Mouse (Mus musculus) embryonic fibroblast, embryonic 13.5 days (primary cell): ENCODE measurements around the gene Mafg. TPM values are rescaled to one million over a fixed set of nuclear protein-coding genes. Genes with fewer than 3 reads are reported as not detected.

Experiments
- H3K27ac ChIP-seq: 2 replicates; pipeline ENCODE4 v1.5.1; 2012; ENCODE audit warnings: low read length, control low read depth, inconsistent platforms; ENCODE audit not compliant: insufficient read depth
- H3K4me1 ChIP-seq: 2 replicates; pipeline ENCODE4 v1.6.1; 2011; ENCODE audit warnings: low read length; ENCODE audit not compliant: control insufficient read depth, insufficient read depth
- H3K4me3 ChIP-seq: 2 replicates; pipeline ENCODE4 v1.5.1; 2011; ENCODE audit warnings: mild to moderate bottlenecking, control low read depth, low read length; ENCODE audit not compliant: insufficient read depth
- CTCF ChIP-seq: IDR thresholded peaks from 2 replicates; pipeline ENCODE4 v1.5.1; 2011; ENCODE audit warnings: mild to moderate bottlenecking, control low read depth, low read length, moderate library complexity, borderline replicate concordance; ENCODE audit not compliant: insufficient read depth
- POLR2A ChIP-seq: IDR thresholded peaks from 2 replicates; pipeline ENCODE4 v1.6.1; 2011; ENCODE audit warnings: low read depth, mild to moderate bottlenecking, control low read depth, low read length, moderate library complexity
- polyA plus RNA-seq: library from polyadenylated mRNA; stranded (reverse); fragments of >200 nt; gene quantifications from 2 replicates; pipeline ENCODE4 v1.2.4, GENCODE M21; 2011; ENCODE audit warnings: low read depth; ENCODE audit not compliant: missing spikeins, insufficient read length

The Mafg gene
- polyA plus RNA-seq, 1 experiment, result 39.4 TPM

DNA sequence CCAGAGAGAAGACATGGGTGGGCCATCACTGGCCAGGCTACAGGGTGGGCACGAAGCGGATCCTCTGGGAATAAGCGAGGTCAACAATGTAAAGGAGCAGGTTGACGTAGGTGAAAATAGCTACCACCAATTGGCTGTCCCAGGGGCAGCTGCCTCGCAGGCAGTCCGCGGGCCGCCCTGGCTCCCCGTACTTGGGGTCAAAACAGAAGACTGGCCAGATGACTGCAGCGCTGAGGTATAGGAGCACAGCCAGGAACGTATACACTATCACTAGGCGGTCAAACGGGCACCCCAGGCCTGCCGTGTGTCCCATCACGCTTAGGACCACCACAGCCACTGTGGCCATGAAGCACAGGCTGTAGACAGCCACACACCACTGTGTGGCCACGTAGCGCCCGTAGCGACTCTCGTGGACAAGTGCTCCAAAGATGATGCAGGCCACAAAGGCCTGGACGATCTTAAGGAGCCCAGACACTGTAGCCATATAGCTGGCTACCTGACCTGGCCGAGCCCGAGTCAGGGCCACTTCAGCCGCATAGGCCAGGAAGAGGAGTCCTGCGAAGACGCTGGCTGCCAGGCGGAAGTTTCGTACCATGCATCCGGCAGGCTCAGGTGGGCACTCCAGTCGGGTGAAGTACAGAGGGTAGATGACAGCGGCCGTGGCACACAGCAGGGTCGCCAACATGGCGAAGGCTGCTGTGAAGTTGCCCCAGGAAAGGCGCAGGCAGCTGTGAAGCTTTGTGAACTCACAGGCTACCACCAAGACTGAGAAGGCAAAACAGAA is 13.8 kb upstream of the Mafg start:
- no peak for TF ChIP-seq CTCF
- no peak for TF ChIP-seq POLR2A
- peaks cover 3% of the 10 kb centered on the region for H3K4me1 ChIP-seq
- H3K4me3 ChIP-seq, result no peak overlapping the region
- no peak overlapping the region for H3K27ac ChIP-seq

DNA sequence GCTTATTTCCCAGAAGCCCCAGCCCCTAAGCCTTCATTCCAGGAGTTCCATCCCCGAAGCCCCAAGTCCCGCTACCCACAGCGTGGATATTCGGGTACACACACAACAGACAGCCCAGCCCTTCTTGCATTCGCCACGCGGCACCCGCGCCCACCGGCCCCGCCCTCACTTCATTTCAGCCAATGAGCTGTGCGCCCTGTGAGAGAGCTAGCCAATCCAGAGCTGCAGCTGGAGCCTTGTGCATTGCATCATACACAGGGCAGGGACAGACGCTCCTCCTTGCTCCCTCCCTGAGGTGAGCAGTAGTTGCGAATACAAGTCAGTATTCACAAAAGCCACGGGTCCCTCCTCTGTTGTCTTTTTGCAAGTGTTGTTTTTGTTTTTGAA is 10.2 kb upstream of the Mafg start, which contains the start of gene Pycr1:
Pycr1 (minus strand) TSS at position 169 of the 387 bp plus-strand sequence.
- H3K4me3 ChIP-seq, result peak within 1 kb of the TSS; percentile 56
- H3K4me1 ChIP-seq, result peaks cover 3% of the 10 kb centered on the region
- 0 out of 2 replicates have a peak within 1 kb of the TSS, but pooled peaks have one; percentile 19 for H3K27ac ChIP-seq
- TF ChIP-seq CTCF (no peak), POLR2A (peak; percentile 85)

DNA sequence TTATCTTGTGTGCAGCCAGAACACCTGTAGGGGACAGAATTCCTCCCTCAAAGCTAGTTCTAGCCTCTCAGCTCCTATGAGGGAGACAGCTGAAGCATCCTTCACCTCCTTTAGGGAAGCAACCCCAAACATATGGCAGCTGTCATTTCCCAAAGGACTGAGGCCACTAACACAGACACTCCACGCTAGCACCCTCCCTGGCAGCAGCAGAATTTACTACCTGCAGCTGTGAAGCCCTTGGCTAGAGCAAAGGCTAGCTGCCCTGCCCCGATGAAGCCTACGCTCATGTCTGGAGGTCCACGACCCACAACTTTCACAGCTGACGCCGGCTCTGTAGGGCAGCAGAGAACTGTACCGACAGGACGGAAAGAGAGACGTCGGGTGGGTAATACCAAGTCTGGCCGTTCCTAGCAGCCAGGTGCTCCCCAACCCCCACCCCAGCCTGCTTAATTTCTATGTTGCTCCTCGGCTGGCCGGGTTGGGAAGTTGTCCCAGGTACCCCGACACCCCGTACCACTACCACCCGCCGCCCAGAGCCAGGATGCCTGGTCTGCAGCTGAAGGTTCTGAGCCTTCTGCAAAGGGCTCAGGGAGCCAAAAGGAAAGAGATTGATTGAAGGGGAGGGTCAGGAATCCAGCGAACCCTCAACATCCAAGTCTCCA is 9.7 kb upstream of the Mafg start:
- peak; percentile 24; the same call in 1 of the 2 replicates for TF ChIP-seq POLR2A
- no peak for TF ChIP-seq CTCF
- Histone ChIP-seq H3K27ac (no peak overlapping the region), H3K4me3 (peak overlapping the region; percentile 56), H3K4me1 (peaks cover 3% of the 10 kb centered on the region)

DNA sequence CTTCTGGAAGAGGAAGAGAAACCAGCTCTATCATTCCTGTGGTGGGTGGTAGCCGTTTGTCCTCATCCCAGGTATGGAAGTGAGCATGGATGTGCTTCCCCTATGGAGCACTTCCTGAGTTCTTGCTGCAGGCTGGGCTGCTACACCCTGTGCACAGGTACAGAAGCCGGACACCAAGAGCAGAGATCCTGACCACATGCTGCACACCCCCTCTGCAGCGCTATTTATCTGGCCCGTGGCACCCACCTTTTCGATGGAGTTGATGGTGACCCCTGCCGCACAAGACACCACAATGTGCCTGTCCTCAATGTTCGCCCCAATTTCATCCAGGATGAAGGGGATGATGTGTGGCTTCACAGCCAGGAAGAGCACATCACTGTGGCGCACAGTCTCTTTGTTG is 8.5 kb upstream of the Mafg start:
- TF ChIP-seq CTCF, result no peak
- no peak for TF ChIP-seq POLR2A
- Histone ChIP-seq H3K27ac (no peak overlapping the region), H3K4me3 (no peak overlapping the region), H3K4me1 (peaks cover 3% of the 10 kb centered on the region)

DNA sequence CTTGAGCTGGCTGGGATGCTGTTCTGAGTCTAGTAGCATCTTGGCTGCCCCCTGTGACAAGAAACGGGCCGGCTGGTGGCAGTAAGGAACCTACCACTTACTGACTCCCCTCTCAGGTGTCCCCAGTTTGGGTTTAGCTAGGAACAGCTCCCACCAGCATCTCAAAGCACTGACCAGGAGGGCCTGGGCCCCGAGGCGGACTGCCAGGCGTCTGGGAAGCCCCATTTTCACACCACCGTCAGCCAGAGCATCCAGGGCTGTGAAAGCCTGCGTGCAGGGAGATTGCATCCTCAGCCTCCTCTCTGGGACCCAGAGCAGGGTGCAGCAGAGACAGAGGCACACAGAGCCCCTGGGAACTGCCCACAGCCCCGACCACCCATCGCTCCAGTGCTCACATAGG is 7.9 kb upstream of the Mafg start:
- Histone ChIP-seq H3K4me3 (no peak overlapping the region), H3K27ac (no peak overlapping the region), H3K4me1 (peaks cover 3% of the 10 kb centered on the region)
- TF ChIP-seq POLR2A (no peak), CTCF (no peak)

DNA sequence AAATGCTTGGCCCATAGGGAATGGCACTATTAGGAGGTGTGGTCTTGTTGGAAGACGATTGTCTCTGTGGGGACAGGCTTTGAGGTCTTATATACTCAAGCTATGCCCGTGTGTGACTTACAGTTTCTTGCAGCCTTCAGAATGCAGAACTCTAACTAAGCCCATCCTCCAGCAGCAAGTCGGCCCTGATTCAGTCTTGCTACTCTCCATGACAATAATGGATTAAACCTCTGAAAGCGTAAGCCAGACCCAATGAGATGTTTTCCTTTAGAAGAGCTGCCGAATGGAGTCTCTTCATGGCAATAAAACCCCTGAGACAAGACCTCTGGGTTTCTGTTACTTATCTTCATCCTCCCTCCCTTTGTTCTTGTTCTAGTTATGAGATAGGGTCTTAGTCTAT is 1.4 kb upstream of the Mafg start:
- H3K4me1 ChIP-seq, result peaks cover 3% of the 10 kb centered on the region; the same call in 1 of the 2 replicates
- no peak overlapping the region for H3K27ac ChIP-seq
- no peak overlapping the region for H3K4me3 ChIP-seq
- TF ChIP-seq POLR2A, result no peak
- TF ChIP-seq CTCF, result no peak

DNA sequence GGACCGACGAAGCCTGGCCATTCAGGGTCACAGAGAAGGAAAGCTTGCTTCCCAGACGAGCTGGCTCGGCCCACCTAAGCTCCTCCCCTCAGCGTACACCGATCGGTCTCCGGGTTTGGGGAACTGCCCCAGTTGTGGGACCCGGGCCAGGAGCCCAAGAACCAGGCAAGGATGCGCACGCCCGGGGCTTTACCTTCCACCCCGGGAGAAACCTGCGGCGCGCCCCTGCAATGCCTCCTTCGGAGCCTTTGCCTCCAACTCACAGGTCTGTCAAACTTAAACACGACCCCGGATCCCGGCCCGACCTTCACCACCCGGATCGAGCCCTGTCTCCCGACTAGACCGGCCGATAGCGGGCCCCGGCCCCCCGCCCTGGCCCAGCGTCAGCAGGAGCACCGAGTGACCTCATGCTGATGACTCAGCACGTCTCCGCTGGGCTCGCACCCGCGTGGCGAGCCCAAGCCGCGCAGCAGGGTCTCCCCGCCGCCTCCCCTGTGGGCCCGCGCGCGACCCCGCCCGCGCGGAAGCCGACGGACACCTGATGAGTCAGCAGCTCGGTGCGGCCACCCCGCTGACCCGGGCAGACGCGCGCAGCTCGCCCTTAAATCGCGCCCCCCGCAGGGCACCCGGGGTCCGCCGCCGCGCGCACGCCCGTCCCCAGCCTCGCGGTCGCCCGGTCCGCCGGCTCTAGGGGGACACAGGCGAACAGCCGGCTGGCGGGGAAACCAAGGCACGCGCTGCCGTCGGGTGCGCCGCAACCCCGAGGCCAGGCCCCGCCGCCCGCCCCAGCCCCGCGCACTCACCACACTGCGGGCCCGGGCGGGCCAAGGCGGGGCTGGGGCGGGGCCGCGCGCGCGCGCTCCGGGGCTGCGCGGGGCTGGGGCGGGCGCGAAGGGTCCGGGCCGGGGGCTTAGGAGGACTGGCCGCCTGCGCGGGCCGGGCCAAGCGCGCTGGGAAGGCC is 561 bp downstream of the Mafg start:
- peak overlapping the region; percentile 75 for H3K4me3 ChIP-seq
- H3K27ac ChIP-seq, result peak overlapping the region; percentile 90
- H3K4me1 ChIP-seq, result peaks cover 8% of the 10 kb centered on the region; the same call in 1 of the 2 replicates
- TF ChIP-seq POLR2A (peak; percentile 58; the same call in 1 of the 2 replicates), CTCF (no peak)

DNA sequence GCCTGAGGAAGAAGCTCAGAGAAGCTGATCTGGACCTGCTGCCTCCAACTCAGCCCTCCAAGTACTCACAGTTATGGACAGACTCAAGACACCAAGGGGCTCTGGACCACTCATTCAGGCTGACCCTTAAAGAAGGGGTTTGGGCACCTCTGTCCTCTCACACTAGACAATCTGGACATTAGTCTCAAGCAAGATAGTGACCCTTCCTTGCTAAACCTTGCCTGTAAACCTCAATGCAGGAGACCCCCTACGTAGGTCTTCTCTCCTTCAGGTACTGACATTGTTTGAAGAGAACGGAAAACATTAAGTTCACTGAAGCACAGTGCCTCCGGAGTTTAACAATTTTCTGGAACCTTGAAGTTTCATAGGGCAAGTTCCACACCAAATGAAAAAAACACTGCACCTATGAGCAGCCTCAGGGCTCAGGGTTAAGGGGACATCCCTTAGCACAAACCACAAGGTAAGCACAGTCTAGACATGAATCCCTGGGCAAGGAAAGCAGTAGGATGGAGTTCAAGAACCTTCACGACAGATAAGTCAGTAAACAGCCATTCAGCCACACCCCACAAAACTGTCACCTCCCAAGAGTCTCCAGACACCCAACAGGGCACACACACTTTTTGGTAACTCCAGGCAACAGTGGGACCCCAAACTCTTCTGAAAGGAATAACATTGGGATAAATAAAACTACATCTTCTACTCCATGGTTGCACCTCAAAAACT is 1.5 kb downstream of the Mafg start:
- TF ChIP-seq POLR2A (no peak; the same call in 1 of the 2 replicates), CTCF (no peak)
- Histone ChIP-seq H3K4me3 (peak overlapping the region; percentile 75), H3K27ac (peak overlapping the region; percentile 90), H3K4me1 (peaks cover 8% of the 10 kb centered on the region; the same call in 1 of the 2 replicates)
